Mouse (Mus musculus): ENCODE measurements at regions not wholly inside any gene's neighbourhood (a gene's known extent, or its start where the extent isn't known, plus 50 kb on each side); places are given as distances from the start of the nearest gene placed in this dataset.

- Histone ChIP-seq H3K9ac (no peak overlapping the region), H3K27me3 (replicated peaks) (no peaks in the 10 kb centered on the region), H3K36me3 (no peaks in the 10 kb centered on the region), H3K4me3 (no peak overlapping the region), H3K9me3 (no peaks in the 10 kb centered on the region), H3K4me1 (no peaks in the 10 kb centered on the region), H3K27ac (replicated peaks) (no peak overlapping the region), H3K4me2 (no peak overlapping the region)
- 75% methylated on average over 7 of the region's 7 CpGs for WGBS
- no peak for ATAC-seq (ENCODE audit: extremely low read depth, insufficient number of reproducible peaks, low FRiP score, low TSS enrichment)
Observed at GRCm38 (mm10) chr3:148656187-148656586, 334.2 kb downstream of the Adgrl2 start.

- Histone ChIP-seq H3K27me3 (replicated peaks) (no peaks in the 10 kb centered on the region), H3K9ac (no peak overlapping the region), H3K27ac (replicated peaks) (no peak overlapping the region), H3K36me3 (no peaks in the 10 kb centered on the region), H3K4me2 (no peak overlapping the region), H3K4me1 (no peaks in the 10 kb centered on the region), H3K4me3 (no peak overlapping the region), H3K9me3 (no peaks in the 10 kb centered on the region)
- no peak for ATAC-seq (ENCODE audit: extremely low read depth, insufficient number of reproducible peaks, low FRiP score, low TSS enrichment)
- WGBS, result 67% methylated on average over 8 of the region's 8 CpGs
Observed at GRCm38 (mm10) chr3:148650241-148650640, 340.1 kb downstream of the Adgrl2 start.

- H3K4me2 ChIP-seq, result no peak overlapping the region
- H3K9me3 ChIP-seq, result no peaks in the 10 kb centered on the region
- no peak for ATAC-seq (ENCODE audit: extremely low read depth, insufficient number of reproducible peaks, low FRiP score, low TSS enrichment)
- no peaks in the 10 kb centered on the region for H3K36me3 ChIP-seq
- no peak overlapping the region for H3K9ac ChIP-seq
- WGBS, result 80% methylated on average over 5 of the region's 5 CpGs
- H3K27ac ChIP-seq (replicated peaks), result no peak overlapping the region
- H3K4me1 ChIP-seq, result 0 out of 2 replicates have a peak, but pooled peaks cover 5% of the 10 kb centered on the region
- no peak overlapping the region for H3K4me3 ChIP-seq
- H3K27me3 ChIP-seq (replicated peaks), result no peaks in the 10 kb centered on the region
Observed at GRCm38 (mm10) chr3:148644924-148645323, 345.4 kb downstream of the Adgrl2 start.

- no peak overlapping the region for H3K4me2 ChIP-seq
- ATAC-seq (ENCODE audit: extremely low read depth, insufficient number of reproducible peaks, low FRiP score, low TSS enrichment), result no peak
- 0 out of 2 replicates have a peak, but pooled peaks cover 5% of the 10 kb centered on the region for H3K4me1 ChIP-seq
- 67% methylated on average over 3 of the region's 3 CpGs for WGBS
- H3K27me3 ChIP-seq (replicated peaks), result no peaks in the 10 kb centered on the region
- 0 out of 2 replicates have a peak, but pooled peaks cover 6% of the 10 kb centered on the region for H3K9me3 ChIP-seq
- H3K36me3 ChIP-seq, result no peaks in the 10 kb centered on the region
- no peak overlapping the region for H3K4me3 ChIP-seq
- no peak overlapping the region for H3K9ac ChIP-seq
- H3K27ac ChIP-seq (replicated peaks), result no peak overlapping the region
Observed at GRCm38 (mm10) chr3:148641581-148641980, 348.8 kb downstream of the Adgrl2 start.

- WGBS, result 22% methylated on average over 3 of the region's 3 CpGs
- Histone ChIP-seq H3K9me3 (0 out of 2 replicates have a peak, but pooled peaks cover 6% of the 10 kb centered on the region), H3K36me3 (no peaks in the 10 kb centered on the region), H3K27ac (replicated peaks) (peak overlapping the region; percentile 4; the same call in 1 of the 2 replicates), H3K4me3 (no peak overlapping the region), H3K4me2 (no peak overlapping the region), H3K27me3 (replicated peaks) (no peaks in the 10 kb centered on the region), H3K4me1 (0 out of 2 replicates have a peak, but pooled peaks cover 5% of the 10 kb centered on the region), H3K9ac (no peak overlapping the region)
- no peak for ATAC-seq (ENCODE audit: extremely low read depth, insufficient number of reproducible peaks, low FRiP score, low TSS enrichment)
Observed at GRCm38 (mm10) chr3:148640680-148641101, 349.7 kb downstream of the Adgrl2 start.

- Histone ChIP-seq H3K4me1 (peaks cover 20% of the 10 kb centered on the region), H3K4me2 (no peak overlapping the region), H3K9me3 (0 out of 2 replicates have a peak, but pooled peaks cover 6% of the 10 kb centered on the region), H3K36me3 (no peaks in the 10 kb centered on the region), H3K4me3 (no peak overlapping the region), H3K27ac (replicated peaks) (peak overlapping the region; percentile 66), H3K27me3 (replicated peaks) (no peaks in the 10 kb centered on the region), H3K9ac (no peak overlapping the region)
- WGBS, result 46% methylated on average over 4 of the region's 4 CpGs
- ATAC-seq (ENCODE audit: extremely low read depth, insufficient number of reproducible peaks, low FRiP score, low TSS enrichment), result no peak
Observed at GRCm38 (mm10) chr3:148635101-148635500, 355.3 kb downstream of the Adgrl2 start.

GRCm38 (mm10) chr3:148634352-148634751 is 356.0 kb downstream of the Adgrl2 start:
- Histone ChIP-seq H3K4me2 (no peak overlapping the region), H3K9me3 (0 out of 2 replicates have a peak, but pooled peaks cover 2% of the 10 kb centered on the region), H3K9ac (no peak overlapping the region), H3K36me3 (no peaks in the 10 kb centered on the region), H3K27me3 (replicated peaks) (no peaks in the 10 kb centered on the region), H3K4me1 (peaks cover 20% of the 10 kb centered on the region), H3K4me3 (no peak overlapping the region), H3K27ac (replicated peaks) (peak overlapping the region; percentile 66; the same call in 1 of the 2 replicates)
- ATAC-seq (ENCODE audit: extremely low read depth, insufficient number of reproducible peaks, low FRiP score, low TSS enrichment), result no peak
- WGBS, result 39% methylated on average over 3 of the region's 3 CpGs

GRCm38 (mm10) chr3:148633291-148633690 is 357.1 kb downstream of the Adgrl2 start:
- H3K4me3 ChIP-seq, result no peak overlapping the region
- no peaks in the 10 kb centered on the region for H3K36me3 ChIP-seq
- peaks cover 20% of the 10 kb centered on the region for H3K4me1 ChIP-seq
- no peak overlapping the region for H3K4me2 ChIP-seq
- H3K27me3 ChIP-seq (replicated peaks), result no peaks in the 10 kb centered on the region
- no peaks in the 10 kb centered on the region for H3K9me3 ChIP-seq
- ATAC-seq (ENCODE audit: extremely low read depth, insufficient number of reproducible peaks, low FRiP score, low TSS enrichment), result no peak
- 80% methylated on average over 6 of the region's 6 CpGs for WGBS
- H3K9ac ChIP-seq, result no peak overlapping the region
- no peak overlapping the region for H3K27ac ChIP-seq (replicated peaks)

- WGBS, result 80% methylated on average over 2 of the region's 2 CpGs
- no peaks in the 10 kb centered on the region for H3K36me3 ChIP-seq
Observed at GRCm38 (mm10) chr3:148632449-148632848, 357.9 kb downstream of the Adgrl2 start.

GRCm38 (mm10) chr3:148631415-148632192 is 358.8 kb downstream of the Adgrl2 start:
- Histone ChIP-seq H3K9me3 (no peaks in the 10 kb centered on the region), H3K9ac (no peak overlapping the region), H3K4me1 (peaks cover 20% of the 10 kb centered on the region), H3K4me3 (no peak overlapping the region), H3K36me3 (no peaks in the 10 kb centered on the region), H3K27ac (replicated peaks) (no peak overlapping the region), H3K4me2 (no peak overlapping the region), H3K27me3 (replicated peaks) (no peaks in the 10 kb centered on the region)
- no peak for ATAC-seq (ENCODE audit: extremely low read depth, insufficient number of reproducible peaks, low FRiP score, low TSS enrichment)
- WGBS, result 60% methylated on average over 18 of the region's 18 CpGs

More at GRCm38 (mm10) chr3:148632449-148632848, 357.9 kb downstream of the Adgrl2 start:
- Histone ChIP-seq H3K4me1 (peaks cover 20% of the 10 kb centered on the region), H3K27ac (replicated peaks) (no peak overlapping the region), H3K9me3 (no peaks in the 10 kb centered on the region), H3K9ac (no peak overlapping the region), H3K27me3 (replicated peaks) (no peaks in the 10 kb centered on the region), H3K4me2 (no peak overlapping the region), H3K4me3 (no peak overlapping the region)
- no peak for ATAC-seq (ENCODE audit: extremely low read depth, insufficient number of reproducible peaks, low FRiP score, low TSS enrichment)

GRCm38 (mm10) chr3:148630865-148631264 is 359.5 kb downstream of the Adgrl2 start:
- no peak overlapping the region for H3K27ac ChIP-seq (replicated peaks)
- WGBS, result 76% methylated on average over 7 of the region's 7 CpGs
- no peak overlapping the region for H3K9ac ChIP-seq
- no peaks in the 10 kb centered on the region for H3K36me3 ChIP-seq
- peaks cover 20% of the 10 kb centered on the region for H3K4me1 ChIP-seq
- no peak overlapping the region for H3K4me3 ChIP-seq
- no peak for ATAC-seq (ENCODE audit: extremely low read depth, insufficient number of reproducible peaks, low FRiP score, low TSS enrichment)
- no peak overlapping the region for H3K4me2 ChIP-seq
- H3K9me3 ChIP-seq, result no peaks in the 10 kb centered on the region
- H3K27me3 ChIP-seq (replicated peaks), result no peaks in the 10 kb centered on the region

Data from heart, embryonic 13.5 days (tissue).